Mouse (Mus musculus): ENCODE measurements around the gene Carmil1. TPM values are rescaled to one million over a fixed set of nuclear protein-coding genes. Genes with fewer than 3 reads are reported as not detected.

Carmil1 gene
- polyA plus RNA-seq, 1 experiment from 2014 or later = 47.1 TPM

DNA sequence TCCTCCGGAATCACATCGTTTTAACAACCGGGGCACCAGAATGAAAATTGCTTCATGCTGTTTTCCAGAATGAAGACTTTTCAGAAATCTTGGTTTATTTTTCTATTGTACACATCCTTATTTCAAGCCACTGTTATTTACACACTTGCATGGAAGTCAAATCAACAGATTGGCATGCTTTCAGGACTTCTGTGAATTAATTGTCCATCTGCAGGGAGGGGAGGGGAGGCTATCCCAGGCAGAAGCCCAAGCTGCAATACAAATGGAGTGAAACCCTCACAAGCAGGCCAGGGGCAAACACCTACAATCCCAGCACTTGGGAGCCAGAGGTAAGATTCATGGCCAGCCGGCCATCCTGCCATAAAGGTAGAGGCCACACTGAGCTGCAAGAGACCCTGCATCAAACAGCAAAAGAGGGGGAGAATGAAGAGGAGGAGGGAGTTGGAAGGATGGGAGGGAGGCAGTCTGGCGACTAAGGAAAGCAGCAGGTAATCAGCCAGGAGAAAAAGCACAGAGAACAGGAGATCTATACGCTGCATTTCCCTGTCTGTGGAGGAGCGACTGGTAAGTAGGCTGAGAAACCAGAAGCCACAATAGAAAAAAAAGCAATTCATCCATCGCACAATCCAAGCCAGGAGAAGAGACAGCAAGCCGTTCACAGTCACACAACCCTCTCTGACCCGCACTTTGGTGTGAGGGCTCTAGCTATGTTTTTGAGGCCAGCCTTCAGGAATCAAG, 48.7 kb downstream of the Carmil1 start:
- Histone ChIP-seq H3K9ac (ENCODE audit: low read depth, low read length) (peak overlapping the region; percentile 47; the same call in 1 of the 2 replicates), H3K4me3 (ENCODE audit: low read depth, low read length) (no peak overlapping the region), H3K4me2 (ENCODE audit: low read length) (no peak overlapping the region), H3K4me1 (ENCODE audit: control insufficient read depth, insufficient read depth, low read length) (peaks cover 6% of the 10 kb centered on the region; the same call in 1 of the 2 replicates), H3K36me3 (ENCODE audit: control insufficient read depth, insufficient read depth, low read length) (no peaks in the 10 kb centered on the region), H3K27ac (ENCODE audit: low read length) (no peak overlapping the region), H3K27me3 (ENCODE audit: control insufficient read depth, insufficient read depth, low read depth, low read length) (no peaks in the 10 kb centered on the region), H3K9me3 (replicated peaks; ENCODE audit: control insufficient read depth, low read length, poor library complexity, severe bottlenecking) (no peaks in the 10 kb centered on the region)
- 78% methylated on average over 10 of the region's 10 CpGs for WGBS
- no peak; the same call in 1 of the 2 replicates for ATAC-seq

DNA sequence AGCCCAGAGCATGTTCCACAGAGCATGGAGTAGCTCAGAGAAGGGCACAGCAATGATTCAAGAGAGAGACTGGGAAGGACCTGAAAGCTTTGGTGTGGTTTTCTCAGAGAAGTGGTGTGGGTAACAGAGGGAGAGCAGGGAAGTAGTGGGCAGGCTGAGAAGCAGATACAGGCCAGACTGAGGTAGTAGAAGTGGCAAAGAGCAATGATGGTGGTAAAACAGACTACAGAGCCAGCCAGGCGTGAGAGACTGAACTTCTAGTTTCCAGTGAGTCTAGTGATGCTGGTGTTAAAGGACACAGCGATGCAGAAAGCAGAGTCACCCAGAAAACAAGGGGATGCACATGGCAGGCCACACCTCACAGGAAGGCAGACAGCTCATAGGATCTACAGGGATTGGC, 49.4 kb downstream of the Carmil1 start:
- ATAC-seq = no peak
- Histone ChIP-seq H3K9ac (ENCODE audit: low read depth, low read length) (no peak overlapping the region), H3K4me1 (ENCODE audit: control insufficient read depth, insufficient read depth, low read length) (peaks cover 6% of the 10 kb centered on the region; the same call in 1 of the 2 replicates), H3K36me3 (ENCODE audit: control insufficient read depth, insufficient read depth, low read length) (no peaks in the 10 kb centered on the region), H3K27ac (ENCODE audit: low read length) (no peak overlapping the region), H3K27me3 (ENCODE audit: control insufficient read depth, insufficient read depth, low read depth, low read length) (no peaks in the 10 kb centered on the region), H3K4me3 (ENCODE audit: low read depth, low read length) (no peak overlapping the region), H3K9me3 (replicated peaks; ENCODE audit: control insufficient read depth, low read length, poor library complexity, severe bottlenecking) (0 out of 2 replicates have a peak, but pooled peaks cover 3% of the 10 kb centered on the region), H3K4me2 (ENCODE audit: low read length) (no peak overlapping the region)
- WGBS = 86% methylated on average over 2 of the region's 2 CpGs

DNA sequence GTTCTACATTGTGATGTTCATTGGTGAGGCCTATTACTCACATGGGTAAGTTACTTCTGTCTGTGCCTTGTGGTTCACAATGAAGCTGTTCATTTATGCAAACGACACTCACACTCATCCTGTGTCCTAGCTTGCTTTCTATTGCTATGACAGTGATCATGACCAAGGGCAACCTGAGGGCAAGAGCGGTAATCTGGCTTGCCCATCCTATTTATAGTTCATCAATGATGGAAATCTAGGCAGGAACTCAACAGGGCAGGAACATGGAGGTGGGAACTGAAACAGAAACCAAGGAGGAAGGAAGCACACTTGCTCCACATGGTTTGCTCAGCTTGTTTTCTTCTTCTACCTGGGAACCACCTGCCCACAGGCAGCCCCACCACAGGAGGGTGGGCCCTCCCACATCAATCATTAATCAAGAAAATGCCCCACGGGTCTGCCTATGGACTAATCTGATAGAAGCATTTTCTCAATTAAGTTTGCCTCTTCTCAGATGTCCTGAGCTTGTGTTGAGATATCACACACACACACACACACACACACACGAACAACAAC, 50.0 kb downstream of the Carmil1 start:
- no peak overlapping the region for H3K27ac ChIP-seq (ENCODE audit: low read length)
- WGBS = 85% methylated on average over 4 of the region's 4 CpGs
- 0 out of 2 replicates have a peak, but pooled peaks cover 3% of the 10 kb centered on the region for H3K9me3 ChIP-seq (replicated peaks; ENCODE audit: control insufficient read depth, low read length, poor library complexity, severe bottlenecking)
- no peak overlapping the region for H3K9ac ChIP-seq (ENCODE audit: low read depth, low read length)
- no peaks in the 10 kb centered on the region for H3K27me3 ChIP-seq (ENCODE audit: control insufficient read depth, insufficient read depth, low read depth, low read length)
- no peak overlapping the region for H3K4me2 ChIP-seq (ENCODE audit: low read length)
- H3K4me1 ChIP-seq (ENCODE audit: control insufficient read depth, insufficient read depth, low read length) = peaks cover 6% of the 10 kb centered on the region; the same call in 1 of the 2 replicates
- H3K4me3 ChIP-seq (ENCODE audit: low read depth, low read length) = no peak overlapping the region
- no peak for ATAC-seq
- H3K36me3 ChIP-seq (ENCODE audit: control insufficient read depth, insufficient read depth, low read length) = no peaks in the 10 kb centered on the region

DNA sequence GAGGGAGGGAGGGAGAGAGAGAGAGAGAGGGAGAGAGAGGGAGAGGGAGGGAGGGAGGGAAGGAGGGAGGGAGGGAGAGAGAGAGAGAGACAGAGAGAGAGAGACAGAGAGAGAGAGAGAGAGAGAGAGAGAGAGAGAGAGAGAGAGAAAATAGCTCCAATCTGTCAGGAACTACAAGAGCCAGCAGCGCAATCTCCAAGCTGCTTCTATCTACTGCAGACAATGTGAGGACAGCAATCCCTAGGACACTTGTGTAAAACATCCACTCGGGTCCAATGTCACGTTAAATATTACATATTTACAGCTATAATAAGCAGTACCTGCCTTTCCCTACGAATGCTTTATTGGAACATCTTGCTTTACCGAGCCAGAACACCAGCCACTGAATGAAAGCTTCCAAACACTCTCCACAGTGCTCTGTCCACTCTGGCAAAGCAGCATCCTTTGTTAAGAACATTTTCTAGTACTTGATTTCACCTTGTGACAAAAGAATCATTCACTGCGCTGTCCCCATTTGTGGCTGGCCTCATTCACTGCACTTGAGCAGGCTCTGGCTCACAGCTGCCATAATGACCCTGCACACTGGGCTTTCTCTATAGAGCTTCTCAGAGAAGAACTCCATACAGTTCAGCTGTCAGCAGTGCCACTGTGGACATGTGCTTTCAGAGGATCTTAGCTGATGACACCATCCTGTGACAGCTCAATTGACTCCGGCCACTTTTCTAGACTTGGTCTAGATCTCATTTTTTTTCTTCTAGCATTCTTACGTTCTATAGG, 57.0 kb downstream of the Carmil1 start:
- H3K36me3 ChIP-seq (ENCODE audit: control insufficient read depth, insufficient read depth, low read length) = no peaks in the 10 kb centered on the region
- no peak overlapping the region for H3K27ac ChIP-seq (ENCODE audit: low read length)
- 67% methylated on average over 8 of the region's 8 CpGs for WGBS
- no peak overlapping the region for H3K4me3 ChIP-seq (ENCODE audit: low read depth, low read length)
- H3K4me2 ChIP-seq (ENCODE audit: low read length) = no peak overlapping the region
- 0 out of 2 replicates have a peak, but pooled peaks cover 2% of the 10 kb centered on the region for H3K4me1 ChIP-seq (ENCODE audit: control insufficient read depth, insufficient read depth, low read length)
- ATAC-seq = 0 out of 2 replicates have a peak, but pooled peaks have one; percentile 68
- 0 out of 2 replicates have a peak, but pooled peaks cover 3% of the 10 kb centered on the region for H3K9me3 ChIP-seq (replicated peaks; ENCODE audit: control insufficient read depth, low read length, poor library complexity, severe bottlenecking)
- no peak overlapping the region for H3K9ac ChIP-seq (ENCODE audit: low read depth, low read length)
- H3K27me3 ChIP-seq (ENCODE audit: control insufficient read depth, insufficient read depth, low read depth, low read length) = no peaks in the 10 kb centered on the region

DNA sequence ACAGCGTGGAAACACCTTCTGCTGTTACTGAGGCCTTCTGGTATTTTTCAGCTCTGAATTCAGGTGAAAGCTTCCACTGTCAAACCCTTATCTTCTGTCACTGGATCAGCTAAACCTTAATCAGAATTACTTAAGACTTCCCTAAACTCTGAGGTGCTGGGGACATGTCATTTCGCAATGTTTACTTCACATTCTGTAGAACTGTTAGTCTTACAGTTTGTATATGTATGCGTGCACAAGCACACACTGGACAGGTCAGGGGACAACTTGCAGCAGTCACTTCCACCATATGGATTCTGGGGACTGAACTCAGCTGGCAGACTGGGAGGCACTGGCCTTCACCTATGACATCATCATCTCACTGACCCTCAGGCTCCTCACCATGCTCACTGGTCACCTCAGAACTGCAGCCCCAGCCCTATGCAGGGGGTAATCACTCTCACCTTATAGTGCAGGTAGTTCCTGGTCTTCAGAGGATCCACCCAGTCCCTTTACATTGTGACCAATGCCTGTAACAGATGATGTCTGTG, 60.1 kb downstream of the Carmil1 start:
- no peak for ATAC-seq
- H3K4me3 ChIP-seq (ENCODE audit: low read depth, low read length) = no peak overlapping the region
- H3K4me2 ChIP-seq (ENCODE audit: low read length) = no peak overlapping the region
- H3K9ac ChIP-seq (ENCODE audit: low read depth, low read length) = no peak overlapping the region
- no peaks in the 10 kb centered on the region for H3K27me3 ChIP-seq (ENCODE audit: control insufficient read depth, insufficient read depth, low read depth, low read length)
- H3K36me3 ChIP-seq (ENCODE audit: control insufficient read depth, insufficient read depth, low read length) = no peaks in the 10 kb centered on the region
- no peak overlapping the region for H3K27ac ChIP-seq (ENCODE audit: low read length)
- WGBS = 94% methylated on average over 3 of the region's 3 CpGs
- no peaks in the 10 kb centered on the region for H3K9me3 ChIP-seq (replicated peaks; ENCODE audit: control insufficient read depth, low read length, poor library complexity, severe bottlenecking)
- 0 out of 2 replicates have a peak, but pooled peaks cover 2% of the 10 kb centered on the region for H3K4me1 ChIP-seq (ENCODE audit: control insufficient read depth, insufficient read depth, low read length)

DNA sequence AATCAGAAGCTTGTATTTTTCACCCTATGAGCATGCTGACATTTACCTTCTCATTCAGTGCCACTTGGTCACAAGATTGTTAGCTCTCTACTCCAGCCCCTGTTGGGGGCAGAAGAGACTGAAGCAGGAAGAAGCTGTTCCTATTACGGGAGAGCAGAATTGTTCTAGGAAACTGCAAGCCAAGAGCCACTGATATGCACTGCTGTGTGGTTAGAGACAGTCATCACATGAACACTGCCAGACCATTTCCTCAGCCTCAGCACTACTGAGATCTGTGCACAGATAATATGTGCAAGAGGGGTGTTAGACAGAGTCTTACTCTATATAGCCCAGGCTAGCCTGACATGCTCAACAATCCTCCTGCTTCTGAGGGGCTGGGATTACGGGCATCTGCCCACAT, 69.4 kb downstream of the Carmil1 start:
- no peak overlapping the region for H3K4me2 ChIP-seq (ENCODE audit: low read length)

DNA sequence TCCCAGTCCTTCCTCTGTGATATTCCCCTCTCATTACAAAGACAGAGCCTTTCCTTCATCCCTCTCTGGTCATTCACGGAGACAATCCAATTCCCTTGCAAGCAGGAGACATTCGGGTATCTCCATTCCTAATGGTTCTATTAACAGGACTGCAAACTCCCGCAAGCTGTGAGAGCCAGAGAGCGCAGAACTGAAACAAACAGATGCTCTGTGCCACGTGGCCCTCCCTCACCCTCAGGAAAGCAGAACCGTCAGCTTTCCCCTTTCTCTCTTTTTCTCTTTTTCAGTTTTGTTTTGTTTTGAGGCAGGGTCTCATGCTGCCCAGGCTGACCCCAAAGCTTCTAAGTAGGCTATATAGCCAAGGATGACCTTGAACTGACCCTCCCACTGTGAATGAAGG, 74.5 kb downstream of the Carmil1 start:
- H3K4me1 ChIP-seq (ENCODE audit: control insufficient read depth, insufficient read depth, low read length) = no peaks in the 10 kb centered on the region
- no peak overlapping the region for H3K4me2 ChIP-seq (ENCODE audit: low read length)
- no peak overlapping the region for H3K4me3 ChIP-seq (ENCODE audit: low read depth, low read length)
- H3K27ac ChIP-seq (ENCODE audit: low read length) = no peak overlapping the region
- no peaks in the 10 kb centered on the region for H3K9me3 ChIP-seq (replicated peaks; ENCODE audit: control insufficient read depth, low read length, poor library complexity, severe bottlenecking)
- H3K27me3 ChIP-seq (ENCODE audit: control insufficient read depth, insufficient read depth, low read depth, low read length) = no peaks in the 10 kb centered on the region; the same call in 1 of the 2 replicates
- no peak for ATAC-seq
- WGBS = 65% methylated on average over 6 of the region's 6 CpGs
- no peaks in the 10 kb centered on the region for H3K36me3 ChIP-seq (ENCODE audit: control insufficient read depth, insufficient read depth, low read length)
- H3K9ac ChIP-seq (ENCODE audit: low read depth, low read length) = no peak overlapping the region

More for the DNA sequence above, 69.4 kb downstream of the Carmil1 start:
- Histone ChIP-seq H3K27me3 (ENCODE audit: control insufficient read depth, insufficient read depth, low read depth, low read length) (no peaks in the 10 kb centered on the region), H3K36me3 (ENCODE audit: control insufficient read depth, insufficient read depth, low read length) (no peaks in the 10 kb centered on the region), H3K27ac (ENCODE audit: low read length) (no peak overlapping the region), H3K4me1 (ENCODE audit: control insufficient read depth, insufficient read depth, low read length) (no peaks in the 10 kb centered on the region), H3K4me3 (ENCODE audit: low read depth, low read length) (no peak overlapping the region), H3K9me3 (replicated peaks; ENCODE audit: control insufficient read depth, low read length, poor library complexity, severe bottlenecking) (no peaks in the 10 kb centered on the region), H3K9ac (ENCODE audit: low read depth, low read length) (no peak overlapping the region)
- 90% methylated on average over 2 of the region's 2 CpGs for WGBS
- no peak for ATAC-seq

DNA sequence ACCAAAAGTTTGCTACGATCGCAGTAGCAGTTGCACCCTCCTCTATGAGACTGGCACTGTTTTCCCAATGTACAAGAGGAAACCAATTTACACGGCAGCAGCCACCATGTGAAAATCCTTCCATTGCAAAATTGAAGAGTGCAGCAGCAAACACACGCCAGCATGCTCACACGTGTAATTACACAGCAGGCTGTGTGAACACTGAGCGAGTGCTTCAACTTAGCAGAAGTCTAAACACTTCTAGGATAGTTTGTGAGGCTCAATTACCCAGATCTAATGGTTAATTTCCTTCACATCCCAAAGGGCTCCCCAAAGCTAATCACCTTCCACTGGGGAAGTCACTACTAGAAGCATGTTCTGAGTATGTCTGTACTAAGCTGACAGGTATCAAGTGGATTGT, 78.3 kb downstream of the Carmil1 start:
- no peaks in the 10 kb centered on the region; the same call in 1 of the 2 replicates for H3K27me3 ChIP-seq (ENCODE audit: control insufficient read depth, insufficient read depth, low read depth, low read length)
- no peak overlapping the region for H3K4me3 ChIP-seq (ENCODE audit: low read depth, low read length)
- ATAC-seq = no peak
- no peaks in the 10 kb centered on the region for H3K36me3 ChIP-seq (ENCODE audit: control insufficient read depth, insufficient read depth, low read length)
- peaks cover 12% of the 10 kb centered on the region for H3K4me1 ChIP-seq (ENCODE audit: control insufficient read depth, insufficient read depth, low read length)
- no peak overlapping the region for H3K27ac ChIP-seq (ENCODE audit: low read length)
- WGBS = 76% methylated on average over 6 of the region's 6 CpGs
- H3K9me3 ChIP-seq (replicated peaks; ENCODE audit: control insufficient read depth, low read length, poor library complexity, severe bottlenecking) = no peaks in the 10 kb centered on the region
- no peak overlapping the region for H3K9ac ChIP-seq (ENCODE audit: low read depth, low read length)
- H3K4me2 ChIP-seq (ENCODE audit: low read length) = no peak overlapping the region
